Mouse (Mus musculus) heart, embryonic 13.5 days (tissue): ENCODE data around the gene Gemin7. TPM values are rescaled to one million over a fixed set of nuclear protein-coding genes. Genes with fewer than 3 reads are reported as not detected.

Experiments used
- ATAC-seq: fragments of 200-750 bp; cut with Nextera tagmentation; 2 replicates; pipeline ENCODE4 v1.8.0; 2017; ENCODE audit warnings: moderate TSS enrichment; ENCODE audit not compliant: insufficient number of reproducible peaks, low FRiP score, low TSS enrichment; ENCODE audit errors: extremely low read depth
- H3K27ac ChIP-seq: fragments of 300-500 bp; sonication (generic); replicated peaks from 2 replicates; pipeline ENCODE4 v1.5.1; 2015; ENCODE audit warnings: moderate library complexity, mild to moderate bottlenecking, inconsistent platforms
- H3K27me3 ChIP-seq: fragments of 300-500 bp; sonication (generic); replicated peaks from 2 replicates; pipeline ENCODE4 v1.6.1; 2015; ENCODE audit warnings: mild to moderate bottlenecking, inconsistent platforms
- H3K36me3 ChIP-seq: fragments of 300-500 bp; sonication (generic); 2 replicates; pipeline ENCODE4 v1.6.1; 2015; ENCODE audit warnings: mild to moderate bottlenecking, inconsistent platforms
- H3K4me1 ChIP-seq: fragments of 300-500 bp; sonication (generic); 2 replicates; pipeline ENCODE4 v1.6.1; 2015; ENCODE audit warnings: inconsistent platforms
- H3K4me2 ChIP-seq: fragments of 300-500 bp; sonication (generic); 2 replicates; pipeline ENCODE4 v1.6.1; 2015; ENCODE audit warnings: inconsistent platforms, mild to moderate bottlenecking, moderate library complexity
- H3K4me3 ChIP-seq: fragments of 300-500 bp; sonication (generic); 2 replicates; pipeline ENCODE4 v1.5.1; 2015; ENCODE audit warnings: moderate library complexity, mild to moderate bottlenecking, inconsistent platforms
- H3K9ac ChIP-seq: fragments of 300-500 bp; sonication (generic); 2 replicates; pipeline ENCODE4 v1.6.1; 2015; ENCODE audit warnings: inconsistent platforms, mild to moderate bottlenecking, moderate library complexity
- H3K9me3 ChIP-seq: fragments of 300-500 bp; sonication (generic); 2 replicates; pipeline ENCODE4 v1.6.1; 2016; ENCODE audit warnings: inconsistent platforms
- WGBS: fragments of 180-500 bp; shearing (Covaris S2); methylation state at CpG from one replicate; pipeline ENCODE4 v1.1.7; 2015; ENCODE audit warnings: mixed read lengths; 5-methylcytosine and 5-hydroxymethylcytosine counted together
- polyA plus RNA-seq: library from polyadenylated mRNA; unstranded; fragments of >200 nt; fragmentation: Nextera tagmentation; extraction: Ambion mirVana; gene quantifications from 2 replicates; pipeline ENCODE4 v1.2.1, GENCODE M21; 2015

Gemin7 gene
- polyA plus RNA-seq, 1 experiment from 2014 or later, result 114 TPM

DNA sequence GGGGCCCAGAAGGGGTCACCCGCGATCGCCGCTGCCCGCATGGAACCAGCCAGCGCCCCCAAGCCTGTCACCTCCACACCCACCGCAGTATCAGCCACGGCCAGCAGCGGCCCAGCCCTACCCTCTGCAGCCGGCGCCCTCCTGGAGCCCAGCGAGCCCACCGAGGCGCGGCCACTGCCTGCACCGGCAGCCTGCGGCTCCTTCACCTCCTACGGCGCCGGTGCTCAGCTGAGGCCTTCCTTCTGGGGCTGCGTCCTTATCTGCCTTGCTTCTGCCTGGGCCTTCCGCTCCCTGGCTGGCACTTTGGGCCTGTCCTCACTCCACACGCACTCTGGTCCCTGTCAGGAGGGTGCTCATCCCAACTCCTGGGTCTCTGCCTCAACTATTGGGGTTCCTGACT is 57.4 kb downstream of the Gemin7 start:
- H3K9ac ChIP-seq, result peak overlapping the region; percentile 74
- peaks cover 38% of the 10 kb centered on the region for H3K4me1 ChIP-seq
- no peak for ATAC-seq
- H3K9me3 ChIP-seq, result no peaks in the 10 kb centered on the region
- no peaks in the 10 kb centered on the region for H3K36me3 ChIP-seq
- H3K27ac ChIP-seq, result no peak overlapping the region
- H3K27me3 ChIP-seq, result peaks cover 96% of the 10 kb centered on the region
- H3K4me3 ChIP-seq, result peak overlapping the region; percentile 46
- 5% methylated on average over 23 of the region's 23 CpGs for WGBS
- peak overlapping the region; percentile 75 for H3K4me2 ChIP-seq

GRCm38 (mm10) chr7:19517652-19518365 is 59.6 kb downstream of the Gemin7 start, which contains the start of gene Nkpd1:
TSS of gene Nkpd1 (plus strand) at chr7:19517838.
- H3K36me3 ChIP-seq, result no peaks in the 10 kb centered on the region
- H3K27me3 ChIP-seq, result peaks cover 74% of the 10 kb centered on the region
- peak within 1 kb of the TSS; percentile 61 for H3K9ac ChIP-seq
- H3K27ac ChIP-seq, result no peak within 1 kb of the TSS
- WGBS, result 3% methylated on average over 27 of the region's 29 CpGs
- ATAC-seq, result no peak
- H3K4me1 ChIP-seq, result peaks cover 18% of the 10 kb centered on the region
- H3K4me3 ChIP-seq, result peak within 1 kb of the TSS; percentile 14; the same call in 1 of the 2 replicates
- H3K9me3 ChIP-seq, result no peaks in the 10 kb centered on the region
- peak within 1 kb of the TSS; percentile 58 for H3K4me2 ChIP-seq

Other genes starting within 250 kb of the Gemin7 start
- gene Ercc1, start 232.8 kb downstream of the Gemin7 start, polyA plus RNA-seq, result 62.6 and 62.7 TPM in 2 replicates
- 17.4 and 19.8 TPM in 2 replicates for gene Cd3eap, start 218.1 kb downstream of the Gemin7 start, polyA plus RNA-seq
- 12.8 and 13.0 TPM in 2 replicates for gene Ppp1r13l, start 217.8 kb downstream of the Gemin7 start, polyA plus RNA-seq
- 11.8 and 12.2 TPM in 2 replicates for gene Ercc2, start 195.6 kb downstream of the Gemin7 start, polyA plus RNA-seq
- gene Klc3, start 173.5 kb downstream of the Gemin7 start, polyA plus RNA-seq, result 4.8 and 5.5 TPM in 2 replicates
- 284 and 345 TPM in 2 replicates for gene Ckm, start 172.8 kb downstream of the Gemin7 start, polyA plus RNA-seq
- gene Mark4, start 118.8 kb downstream of the Gemin7 start, polyA plus RNA-seq, result 6.5 and 7.5 TPM in 2 replicates
- gene Exoc3l2, start 114.3 kb downstream of the Gemin7 start, polyA plus RNA-seq, result 1.1 and 1.2 TPM in 2 replicates
- gene Bloc1s3, start 69.2 kb downstream of the Gemin7 start, polyA plus RNA-seq, result 1.5 TPM in 2 replicates
- 71.4 and 77.4 TPM in 2 replicates for gene Trappc6a, start 69.2 kb downstream of the Gemin7 start, polyA plus RNA-seq
- 0.06 TPM in 1 of 2 replicates, not detected in the other for gene Nkpd1, start 59.8 kb downstream of the Gemin7 start, polyA plus RNA-seq
- 15.0 and 17.2 TPM in 2 replicates for gene Ppp1r37, start 14.5 kb downstream of the Gemin7 start, polyA plus RNA-seq
- 0.12 and 0.32 TPM in 2 replicates for gene Zfp296, start 308 bp downstream of the Gemin7 start, polyA plus RNA-seq
- gene Clasrp, start 26.9 kb upstream of the Gemin7 start, polyA plus RNA-seq, result 30.8 and 31.8 TPM in 2 replicates
- 5.6 and 6.2 TPM in 2 replicates for gene Relb, start 51.8 kb upstream of the Gemin7 start, polyA plus RNA-seq
- gene Clptm1, start 87.4 kb upstream of the Gemin7 start, polyA plus RNA-seq, result 74.5 and 74.6 TPM in 2 replicates
- 3.6 and 22.3 TPM in 2 replicates for gene Apoc2, start 100.3 kb upstream of the Gemin7 start, polyA plus RNA-seq
- 2.9 TPM in 1 of 2 replicates, not detected in the other for gene Gm44805, start 103.8 kb upstream of the Gemin7 start, polyA plus RNA-seq
- 0.84 and 3.7 TPM in 2 replicates for gene Apoc4, start 103.9 kb upstream of the Gemin7 start, polyA plus RNA-seq
- gene Apoc1, start 115.1 kb upstream of the Gemin7 start, polyA plus RNA-seq, result 8.8 and 13.9 TPM in 2 replicates
- 480 and 561 TPM in 2 replicates for gene Apoe, start 121.6 kb upstream of the Gemin7 start, polyA plus RNA-seq
- 128 and 146 TPM in 2 replicates for gene Tomm40, start 137.8 kb upstream of the Gemin7 start, polyA plus RNA-seq
- gene Nectin2, start 172.9 kb upstream of the Gemin7 start, polyA plus RNA-seq, result 89.3 and 89.4 TPM in 2 replicates
- 223 and 250 TPM in 2 replicates for gene Bcam, start 193.4 kb upstream of the Gemin7 start, polyA plus RNA-seq
- 0.59 and 0.68 TPM in 2 replicates for gene Cblc, start 219.2 kb upstream of the Gemin7 start, polyA plus RNA-seq
- gene Bcl3, start 245.2 kb upstream of the Gemin7 start, polyA plus RNA-seq, result 1.5 and 1.9 TPM in 2 replicates